Mouse (Mus musculus) ES-E14 (cell line): ENCODE data around the gene Lims1.

Experiments
- CHD2 ChIP-seq: IDR thresholded peaks from 2 replicates; pipeline ENCODE4 v1.6.1; 2014; ENCODE audit warnings: mild to moderate bottlenecking, low read depth, low read length, inconsistent platforms
- ZC3H11A ChIP-seq: IDR thresholded peaks from 2 replicates; pipeline ENCODE4 v1.6.1; 2012; ENCODE audit warnings: low read depth, mild to moderate bottlenecking, inconsistent platforms, low read length, borderline replicate concordance

- TF ChIP-seq CHD2 (no peak), ZC3H11A (no peak)
Observed at GRCm38 (mm10) chr10:58371279-58371842, 48.1 kb downstream of the Lims1 start.
